Mouse (Mus musculus) C2C12 (cell line): ENCODE measurements around the gene Fat4.

ENCODE experiments used
- CTCF ChIP-seq: IDR thresholded peaks from one replicate; pipeline ENCODE4 v1.5.1; 2011; ENCODE audit not compliant: control insufficient read depth, insufficient read depth, insufficient read length
- MAX ChIP-seq: IDR thresholded peaks from one replicate; pipeline ENCODE4 v1.6.1; 2011; ENCODE audit warnings: mild to moderate bottlenecking, control low read depth

- TF ChIP-seq CTCF (no peak), MAX (no peak)
These were observed 6.1 kb downstream of the Fat4 start for GRCm38 (mm10) chr3:38892791-38893224.
